Mouse (Mus musculus) CH12.LX (cell line): ENCODE measurements at regions not wholly inside any gene's neighbourhood (a gene's known extent, or its start where the extent isn't known, plus 50 kb on each side); places are given as distances from the start of the nearest gene placed in this dataset.

ENCODE experiments used
- DNase-seq: peaks from one replicate; pipeline ENCODE4 v3.0.0-alpha.2; 2013; ENCODE audit errors: extremely low read depth
- H3K27ac ChIP-seq: 2 replicates; pipeline ENCODE4 v1.5.1; 2012; ENCODE audit warnings: low read depth, mild to moderate bottlenecking, control low read depth, moderate library complexity; ENCODE audit not compliant: insufficient read depth
- H3K27me3 ChIP-seq: replicated peaks from 2 replicates; pipeline ENCODE3; 2012; ENCODE audit warnings: inconsistent platforms
- H3K36me3 ChIP-seq, 2 experiments: replicated peaks in 1 of 2; 2 replicates each; pipeline versions ENCODE3 to v1.6.1; 2012; ENCODE audit warnings: inconsistent platforms in 1 of 2, low read length in 1 of 2, mild to moderate bottlenecking in 1 of 2, mixed read lengths in 1 of 2, moderate library complexity in 1 of 2; ENCODE audit not compliant: control insufficient read depth in 1 of 2, insufficient read depth in 1 of 2
- H3K4me1 ChIP-seq, 2 experiments: 2 replicates each; pipeline ENCODE4 v1.6.1; 2012; ENCODE audit warnings: inconsistent platforms in 1 of 2, moderate library complexity in 1 of 2; ENCODE audit not compliant: insufficient read depth in 2 of 2, control insufficient read depth in 1 of 2
- H3K4me2 ChIP-seq: 2 replicates; pipeline ENCODE4 v1.6.1; 2012; ENCODE audit warnings: low read depth, mild to moderate bottlenecking, control low read depth; ENCODE audit not compliant: poor library complexity, insufficient read depth, severe bottlenecking
- H3K4me3 ChIP-seq, 3 experiments: fragments of 150-350 bp in 1 of 3; sonication (generic) in 1 of 3; replicated peaks in 1 of 3; 2 replicates each; pipeline versions ENCODE3 to v1.5.1; 2011 to 2012; ENCODE audit warnings: low read depth in 2 of 3, low read length in 2 of 3, mild to moderate bottlenecking in 2 of 3, moderate library complexity in 2 of 3, control low read depth in 1 of 3, improper control_type of control experiment in 1 of 3, inconsistent platforms in 1 of 3, mixed read lengths in 1 of 3; ENCODE audit not compliant: poor library complexity in 1 of 3
- H3K79me2 ChIP-seq: replicated peaks from 2 replicates; pipeline ENCODE4 v1.6.1; 2012; ENCODE audit warnings: mild to moderate bottlenecking, moderate library complexity; ENCODE audit not compliant: control insufficient read depth, poor library complexity, insufficient read depth, severe bottlenecking; ENCODE audit errors: extremely low read depth
- H3K9ac ChIP-seq: 2 replicates; pipeline ENCODE4 v1.6.1; 2012; ENCODE audit warnings: low read depth, mild to moderate bottlenecking, control low read depth, moderate library complexity; ENCODE audit not compliant: insufficient read depth
- H3K9me3 ChIP-seq: replicated peaks from 2 replicates; pipeline ENCODE3; 2012; ENCODE audit warnings: low read length, inconsistent platforms, mixed read lengths
- CHD1 ChIP-seq: IDR thresholded peaks from 2 replicates; pipeline ENCODE4 v1.6.1; 2012; ENCODE audit warnings: low read depth, low read length, improper control_type of control experiment, inconsistent platforms
- CHD2 ChIP-seq: IDR thresholded peaks from 2 replicates; pipeline ENCODE4 v1.6.1; 2011; ENCODE audit warnings: low read length, improper control_type of control experiment
- CTCF ChIP-seq, 2 experiments: IDR thresholded peaks in 1 of 2; conservative IDR thresholded peaks in 1 of 2; 2 replicates each; pipeline ENCODE4 v1.5.1; 2011 to 2012; ENCODE audit warnings: low read depth in 2 of 2, low read length in 2 of 2, improper control_type of control experiment in 1 of 2, inconsistent platforms in 1 of 2, mild to moderate bottlenecking in 1 of 2, moderate library complexity in 1 of 2
- E2F4 ChIP-seq: IDR thresholded peaks from 2 replicates; pipeline ENCODE4 v1.6.1; 2011; ENCODE audit warnings: low read depth, low read length, improper control_type of control experiment; ENCODE audit not compliant: insufficient replicate concordance
- ETS1 ChIP-seq: conservative IDR thresholded peaks from 2 replicates; pipeline ENCODE4 v1.6.1; 2012; ENCODE audit warnings: low read depth, mild to moderate bottlenecking, inconsistent platforms, low read length, improper control_type of control experiment, moderate library complexity
- GABPA ChIP-seq: IDR thresholded peaks from 2 replicates; pipeline ENCODE4 v1.6.1; 2012; ENCODE audit warnings: low read depth, low read length, improper control_type of control experiment, inconsistent platforms; ENCODE audit not compliant: insufficient replicate concordance
- JUN ChIP-seq: IDR thresholded peaks from 2 replicates; pipeline ENCODE4 v1.6.1; 2011; ENCODE audit warnings: low read depth, mild to moderate bottlenecking, low read length, improper control_type of control experiment, moderate library complexity; ENCODE audit not compliant: insufficient read depth
- JUND ChIP-seq: conservative IDR thresholded peaks from 2 replicates; pipeline ENCODE4 v1.6.1; 2011; ENCODE audit warnings: low read depth, low read length, improper control_type of control experiment
- KAT2A ChIP-seq: IDR thresholded peaks from 2 replicates; pipeline ENCODE4 v1.6.1; 2012; ENCODE audit warnings: low read length, improper control_type of control experiment, inconsistent platforms; ENCODE audit not compliant: insufficient replicate concordance
- MAX ChIP-seq: IDR thresholded peaks from 2 replicates; pipeline ENCODE4 v1.6.1; 2011; ENCODE audit warnings: low read length, improper control_type of control experiment
- MAZ ChIP-seq: IDR thresholded peaks from 2 replicates; pipeline ENCODE4 v1.6.1; 2012; ENCODE audit warnings: low read depth, mild to moderate bottlenecking, inconsistent platforms, low read length, improper control_type of control experiment, moderate library complexity
- MXI1 ChIP-seq: IDR thresholded peaks from 2 replicates; pipeline ENCODE4 v1.6.1; 2011; ENCODE audit warnings: mild to moderate bottlenecking, low read depth, low read length, improper control_type of control experiment
- MYC ChIP-seq: IDR thresholded peaks from 2 replicates; pipeline ENCODE4 v1.6.1; 2011; ENCODE audit warnings: low read depth, mild to moderate bottlenecking, improper control_type of control experiment, low read length
- NRF1 ChIP-seq: IDR thresholded peaks from 2 replicates; pipeline ENCODE4 v1.6.1; 2014; ENCODE audit warnings: low read depth, mild to moderate bottlenecking, inconsistent platforms, low read length, improper control_type of control experiment, moderate library complexity
- PAX5 ChIP-seq: IDR thresholded peaks from 2 replicates; pipeline ENCODE4 v1.6.1; 2012; ENCODE audit warnings: low read length, inconsistent platforms, mixed read lengths
- POLR2A ChIP-seq: IDR thresholded peaks from 2 replicates; pipeline ENCODE4 v1.6.1; 2011; ENCODE audit warnings: low read depth, mild to moderate bottlenecking, improper control_type of control experiment, low read length
- POLR2AphosphoS2 ChIP-seq: IDR thresholded peaks from 2 replicates; pipeline ENCODE4 v1.6.1; 2011; ENCODE audit warnings: low read depth, low read length, improper control_type of control experiment
- RCOR1 ChIP-seq: conservative IDR thresholded peaks from 2 replicates; pipeline ENCODE4 v1.6.1; 2012; ENCODE audit warnings: low read depth, mild to moderate bottlenecking, inconsistent platforms, low read length, improper control_type of control experiment
- SMC3 ChIP-seq: IDR thresholded peaks from 2 replicates; pipeline ENCODE4 v1.6.1; 2011; ENCODE audit warnings: low read depth, low read length, improper control_type of control experiment
- TCF12 ChIP-seq: IDR thresholded peaks from 2 replicates; pipeline ENCODE4 v1.6.1; 2014; ENCODE audit warnings: low read depth, mild to moderate bottlenecking, inconsistent platforms, low read length, improper control_type of control experiment
- UBTF ChIP-seq: IDR thresholded peaks from 2 replicates; pipeline ENCODE4 v1.6.1; 2012; ENCODE audit warnings: low read depth, mild to moderate bottlenecking, inconsistent platforms, low read length, improper control_type of control experiment, moderate library complexity
- USF1 ChIP-seq: IDR thresholded peaks from 2 replicates; pipeline ENCODE4 v1.6.1; 2014; ENCODE audit warnings: low read depth, mild to moderate bottlenecking, inconsistent platforms, low read length, improper control_type of control experiment
- ZC3H11A ChIP-seq: IDR thresholded peaks from 2 replicates; pipeline ENCODE4 v1.6.1; 2012; ENCODE audit warnings: low read depth, mild to moderate bottlenecking, inconsistent platforms, low read length, improper control_type of control experiment
- ZKSCAN1 ChIP-seq: IDR thresholded peaks from 2 replicates; pipeline ENCODE4 v1.6.1; 2012; ENCODE audit warnings: low read depth, inconsistent platforms, low read length, improper control_type of control experiment, borderline replicate concordance
- ZMIZ1 ChIP-seq: IDR thresholded peaks from 2 replicates; pipeline ENCODE4 v1.6.1; 2012; ENCODE audit warnings: low read depth, mild to moderate bottlenecking, inconsistent platforms, low read length, improper control_type of control experiment
- dilution Hi-C: fragments of 300-500 bp; cut with MboI; formaldehyde crosslinking; loops from 2 replicates; pipeline ENCODE4 v1.14.3; 2020; ENCODE audit warnings: low sequenced_read_pairs; ENCODE audit not compliant: extremely low pct_unique_long_range_greater_than_20kb, extremely low pct_ligation_motif_present
- in situ Hi-C: fragments of 300-500 bp; cut with MboI; formaldehyde crosslinking; loops from 3 replicates; pipeline ENCODE4 v1.14.3; 2019; ENCODE audit warnings: low sequenced_read_pairs, low pct_ligation_motif_present, low pct_unique_long_range_greater_than_20kb, mixed read lengths

DNA sequence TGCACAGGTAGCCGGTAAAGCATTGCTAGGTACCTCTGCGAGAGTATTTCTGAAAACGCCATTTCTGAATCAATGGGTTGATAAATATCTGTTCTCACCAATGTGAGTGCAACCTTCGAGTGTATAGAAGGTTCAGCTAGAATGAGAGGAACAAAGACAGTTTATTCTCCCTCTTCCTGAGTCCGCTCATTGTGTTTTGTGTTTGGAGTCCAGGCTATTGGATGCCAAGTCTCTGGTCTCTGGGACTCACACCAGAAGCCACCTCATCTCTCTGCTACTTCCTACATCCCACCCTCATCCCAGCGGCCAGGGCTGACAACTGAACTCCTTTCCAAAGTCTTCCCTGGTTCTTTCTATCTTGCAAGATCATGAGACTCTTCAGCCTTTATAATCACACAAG, 62.7 kb downstream of the Lrrc30 start:
- Histone ChIP-seq H3K27ac (no peak overlapping the region), H3K9me3 (peaks cover 78% of the 10 kb centered on the region), H3K4me2 (no peak overlapping the region), H3K4me1 (no peaks in the 10 kb centered on the region)
- TF ChIP-seq ZMIZ1 (no peak), CTCF (conservative IDR thresholded peaks at IDR 0.05 in 1 of 2, IDR thresholded peaks at IDR 0.05 in 1 of 2; ENCODE audit: low read depth in 2 of 2, low read length in 2 of 2) (no peak), ZKSCAN1 (no peak), POLR2A (no peak), MYC (no peak), UBTF (no peak), MXI1 (no peak), E2F4 (no peak), ETS1 (no peak), POLR2AphosphoS2 (no peak), USF1 (no peak), KAT2A (no peak), ZC3H11A (no peak)
- TF ChIP-seq, all 38 proteins: peak for 0
- Histone ChIP-seq H3K4me3 (no peak overlapping the region), H3K9ac (no peak overlapping the region), H3K79me2 (no peaks in the 10 kb centered on the region), H3K27me3 (no peaks in the 10 kb centered on the region), H3K36me3 (no peaks in the 10 kb centered on the region)
- in situ Hi-C loops, result no loop called here
- dilution Hi-C loops, result no loop called here
- no peak for DNase-seq

DNA sequence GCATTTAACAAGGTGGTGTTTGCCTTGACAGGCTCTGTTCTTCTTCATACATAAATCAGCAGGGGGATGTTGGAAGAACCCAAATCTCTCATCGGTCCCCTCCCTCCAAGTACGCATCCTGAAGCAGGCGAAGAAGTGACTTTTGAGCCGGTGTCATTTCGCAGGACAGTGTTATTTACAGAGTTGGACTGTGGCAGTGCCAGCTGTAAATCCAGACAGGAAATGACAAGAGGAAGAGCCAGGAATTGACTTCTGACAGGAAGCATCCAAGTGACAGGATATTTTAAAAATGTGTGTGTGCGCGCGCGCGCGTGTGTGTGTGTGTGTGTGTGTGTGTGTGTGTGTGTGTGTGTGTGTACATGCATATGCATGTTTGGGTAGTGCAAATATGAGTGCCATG, 66.3 kb downstream of the Lrrc30 start:
- TF ChIP-seq GABPA, result no peak
- no peaks in the 10 kb centered on the region for H3K36me3 ChIP-seq
- no peak overlapping the region for H3K9ac ChIP-seq
- no peaks in the 10 kb centered on the region for H3K27me3 ChIP-seq
- no peaks in the 10 kb centered on the region for H3K4me1 ChIP-seq
- no peak overlapping the region for H3K27ac ChIP-seq
- no peak overlapping the region for H3K4me3 ChIP-seq
- no peak overlapping the region for H3K4me2 ChIP-seq
- H3K79me2 ChIP-seq, result no peaks in the 10 kb centered on the region
- in situ Hi-C loops (no loop called here), dilution Hi-C loops (no loop called here)
- DNase-seq, result no peak
- H3K9me3 ChIP-seq, result peaks cover 77% of the 10 kb centered on the region

- dilution Hi-C loops, result no loop called here
- Histone ChIP-seq H3K4me3 (no peak overlapping the region), H3K9me3 (peaks cover 77% of the 10 kb centered on the region), H3K27me3 (no peaks in the 10 kb centered on the region), H3K79me2 (no peaks in the 10 kb centered on the region), H3K4me1 (no peaks in the 10 kb centered on the region), H3K4me2 (no peak overlapping the region), H3K27ac (no peak overlapping the region), H3K9ac (no peak overlapping the region), H3K36me3 (no peaks in the 10 kb centered on the region)
- no peak for DNase-seq
- in situ Hi-C loops, result no loop called here
- no peak for TF ChIP-seq NRF1
- no peak for TF ChIP-seq E2F4
- no peak for TF ChIP-seq ZMIZ1
- no peak for TF ChIP-seq RCOR1
- TF ChIP-seq SMC3, result no peak
- no peak for TF ChIP-seq JUN
- TF ChIP-seq CHD1, result no peak
- no peak for TF ChIP-seq CTCF (conservative IDR thresholded peaks at IDR 0.05 in 1 of 2, IDR thresholded peaks at IDR 0.05 in 1 of 2; ENCODE audit: low read depth in 2 of 2, low read length in 2 of 2)
- TF ChIP-seq POLR2A, result no peak
- no peak for TF ChIP-seq TCF12
- TF ChIP-seq MAX, result no peak
- TF ChIP-seq UBTF, result no peak
- TF ChIP-seq JUND, result no peak
- TF ChIP-seq ZC3H11A, result no peak
- TF ChIP-seq MAZ, result no peak
- no peak for TF ChIP-seq CHD2
- TF ChIP-seq PAX5, result no peak
Measured at GRCm38 (mm10) chr17:67565746-67566145, 66.8 kb downstream of the Lrrc30 start.
